Comparison of ENCODE assay signal across 8 mouse cellular contexts in the genomic region with DNA sequence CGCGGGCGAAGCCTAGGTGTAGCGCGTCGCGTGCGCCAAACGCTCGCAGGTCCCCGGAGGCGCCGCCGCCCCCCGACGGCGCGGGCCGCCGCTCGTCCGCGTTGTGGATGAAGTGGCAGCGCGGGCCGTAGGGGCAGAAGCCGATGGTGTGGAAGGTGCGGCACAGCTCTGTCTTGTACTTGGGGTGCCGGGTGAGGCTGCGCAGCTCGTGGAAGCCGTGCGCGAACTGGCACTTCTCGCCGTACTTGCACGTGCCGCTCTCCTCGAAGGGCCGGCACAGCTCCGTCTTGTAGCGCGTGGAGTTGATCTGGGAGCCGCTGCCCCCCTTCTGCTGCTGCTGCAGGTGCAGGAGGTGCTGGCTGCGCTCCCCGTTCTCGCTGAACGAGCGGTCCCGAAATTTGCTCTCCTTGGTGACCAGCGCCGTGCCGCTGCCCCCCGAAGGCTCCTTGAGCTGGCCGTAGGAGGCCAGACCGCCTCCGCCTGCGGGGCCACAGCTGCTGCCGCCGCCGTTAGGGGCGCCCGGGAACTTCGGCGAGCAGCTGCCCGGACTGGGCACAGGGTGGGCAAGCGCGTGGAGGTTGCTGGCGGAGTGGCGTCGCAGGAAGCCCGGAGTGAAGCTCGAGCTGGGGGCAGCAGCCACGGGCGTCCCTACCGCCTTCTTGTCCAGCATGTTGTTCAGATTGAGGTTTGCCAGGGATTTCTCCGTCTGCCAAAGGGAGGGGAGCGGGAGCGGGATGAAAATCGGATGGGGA. TPM values are rescaled to one million over a fixed set of nuclear protein-coding genes. Genes with fewer than 3 reads are reported as not detected.
DNase-seq lines count a peak whose midpoint lies in the region; ATAC-seq and TF ChIP-seq lines count a peak whose summit lies in the region.

No protein-coding gene starts in this region.

- no peak for ATAC-seq in embryonic facial prominence, embryonic 13.5 days (ENCODE audit: insufficient number of reproducible peaks, insufficient read depth, low FRiP score, low TSS enrichment, low read depth)
- no peak for ATAC-seq in heart, embryonic 16.5 days (replicated peaks; ENCODE audit: extremely low read depth, insufficient read depth, low FRiP score)
- no peak for ATAC-seq in midbrain, embryonic 11.5 days (ENCODE audit: low FRiP score)
- no peak for ATAC-seq in stomach, embryonic 14.5 days (ENCODE audit: insufficient number of reproducible peaks, insufficient read depth, low FRiP score, low read depth)

- H3K4me2 ChIP-seq in embryonic facial prominence, embryonic 13.5 days, result peak overlapping the region; percentile 63
- peak overlapping the region; percentile 76 for H3K4me2 ChIP-seq in heart, embryonic 16.5 days (ENCODE audit: low read depth, low read length)
- peak overlapping the region; percentile 70 for H3K4me2 ChIP-seq in midbrain, embryonic 11.5 days
- peak overlapping the region; percentile 54 for H3K4me2 ChIP-seq in stomach, embryonic 14.5 days (replicated peaks; ENCODE audit: low read depth, low read length)

- no peaks in the 10 kb centered on the region for H3K9me3 ChIP-seq in ES-E14 (ENCODE audit: control insufficient read depth, insufficient read depth, low read depth, low read length)
- no peaks in the 10 kb centered on the region for H3K9me3 ChIP-seq in embryonic facial prominence, embryonic 13.5 days
- H3K9me3 ChIP-seq in heart, embryonic 16.5 days (replicated peaks; ENCODE audit: control insufficient read depth, low read length), result no peaks in the 10 kb centered on the region
- H3K9me3 ChIP-seq in midbrain, embryonic 11.5 days (ENCODE audit: control insufficient read depth, low read length), result no peaks in the 10 kb centered on the region
- no peaks in the 10 kb centered on the region for H3K9me3 ChIP-seq in stomach, embryonic 14.5 days (ENCODE audit: control insufficient read depth, low read depth, low read length)

- peak; percentile 85 for DNase-seq in 3134 (ENCODE audit: extremely low read depth, insufficient read length, low spot score)
- DNase-seq in ES-E14 (ENCODE audit: low read depth, low spot score), result no peak
- DNase-seq in kidney, postnatal 4 days, result peak; percentile 65 to 81
- DNase-seq in midbrain, embryonic 11.5 days (ENCODE audit: low spot score, missing footprints), result no peak
- no peak for DNase-seq in cerebellum, adult 11-12 months

- H3K4me1 ChIP-seq in ES-E14 (ENCODE audit: control insufficient read depth in 2 of 2, insufficient read depth in 2 of 2, low read length in 2 of 2, poor library complexity in 1 of 2), result peaks cover 8 to 15% of the 10 kb centered on the region in 2 experiments
- peaks cover 48% of the 10 kb centered on the region for H3K4me1 ChIP-seq in embryonic facial prominence, embryonic 13.5 days
- H3K4me1 ChIP-seq in heart, embryonic 16.5 days (ENCODE audit: control insufficient read depth, insufficient read depth, low read length), result peaks cover 30% of the 10 kb centered on the region
- peaks cover 29% of the 10 kb centered on the region for H3K4me1 ChIP-seq in midbrain, embryonic 11.5 days (ENCODE audit: control insufficient read depth, insufficient read depth, low read length)
- peaks cover 20% of the 10 kb centered on the region for H3K4me1 ChIP-seq in stomach, embryonic 14.5 days (ENCODE audit: control insufficient read depth, insufficient read depth, low read length)

- in situ Hi-C loops in ES-E14 (cut with MboI; ENCODE audit: low sequenced_read_pairs in 2 of 2, unreplicated experiment in 2 of 2), result no loop called here

- H3K27me3 ChIP-seq in embryonic facial prominence, embryonic 13.5 days, result no peaks in the 10 kb centered on the region
- H3K27me3 ChIP-seq in heart, embryonic 16.5 days (ENCODE audit: control insufficient read depth, insufficient read depth, low read length), result no peaks in the 10 kb centered on the region
- no peaks in the 10 kb centered on the region for H3K27me3 ChIP-seq in midbrain, embryonic 11.5 days (ENCODE audit: control insufficient read depth, insufficient read depth, low read length)
- H3K27me3 ChIP-seq in stomach, embryonic 14.5 days (ENCODE audit: control insufficient read depth, insufficient read depth, low read length), result no peaks in the 10 kb centered on the region

- peak overlapping the region; percentile 14; the same call in 1 of the 2 replicates for H3K27ac ChIP-seq in ES-E14 (ENCODE audit: insufficient read depth, low read depth, low read length, poor library complexity, severe bottlenecking)
- H3K27ac ChIP-seq in embryonic facial prominence, embryonic 13.5 days, result peak overlapping the region; percentile 99
- peak overlapping the region; percentile 86 for H3K27ac ChIP-seq in heart, embryonic 16.5 days (ENCODE audit: low read length)
- peak overlapping the region; percentile 80 for H3K27ac ChIP-seq in midbrain, embryonic 11.5 days (ENCODE audit: low read depth, low read length)
- peak overlapping the region; percentile 98 for H3K27ac ChIP-seq in stomach, embryonic 14.5 days (ENCODE audit: low read length)

- under 1% methylated on average over 80 of the region's 80 CpGs for WGBS in embryonic facial prominence, embryonic 13.5 days
- WGBS in heart, embryonic 16.5 days, result 2% methylated on average over 79 of the region's 80 CpGs
- under 1% methylated on average over 79 of the region's 80 CpGs for WGBS in midbrain, embryonic 11.5 days
- under 1% methylated on average over 72 of the region's 80 CpGs for WGBS in stomach, embryonic 14.5 days

- H3K4me3 ChIP-seq in ES-E14 (ENCODE audit: insufficient read depth in 1 of 2, low read depth in 1 of 2, low read length in 2 of 2, poor library complexity in 1 of 2, severe bottlenecking in 1 of 2), result peak overlapping the region; percentile 72 to 83
- H3K4me3 ChIP-seq in embryonic facial prominence, embryonic 13.5 days, result peak overlapping the region; percentile 87
- peak overlapping the region; percentile 65 for H3K4me3 ChIP-seq in heart, embryonic 16.5 days (ENCODE audit: low read length)
- peak overlapping the region; percentile 79 for H3K4me3 ChIP-seq in midbrain, embryonic 11.5 days (ENCODE audit: low read depth, low read length)
- H3K4me3 ChIP-seq in stomach, embryonic 14.5 days (ENCODE audit: low read depth, low read length), result peak overlapping the region; percentile 93

- peaks cover 20% of the 10 kb centered on the region for H3K36me3 ChIP-seq in ES-E14 (ENCODE audit: control insufficient read depth, insufficient read depth, low read length, poor library complexity, severe bottlenecking)
- peaks cover 15% of the 10 kb centered on the region for H3K36me3 ChIP-seq in embryonic facial prominence, embryonic 13.5 days
- H3K36me3 ChIP-seq in heart, embryonic 16.5 days (ENCODE audit: control insufficient read depth, insufficient read depth), result no peaks in the 10 kb centered on the region; the same call in 1 of the 2 replicates
- 0 out of 2 replicates have a peak, but pooled peaks cover 2% of the 10 kb centered on the region for H3K36me3 ChIP-seq in midbrain, embryonic 11.5 days (ENCODE audit: control insufficient read depth, insufficient read depth, low read length)
- peaks cover 10% of the 10 kb centered on the region; the same call in 1 of the 2 replicates for H3K36me3 ChIP-seq in stomach, embryonic 14.5 days (ENCODE audit: control insufficient read depth, insufficient read depth, low read length)

- H3K9ac ChIP-seq in ES-E14 (ENCODE audit: insufficient read depth, low read depth, low read length, poor library complexity, severe bottlenecking), result peak overlapping the region; percentile 85
- peak overlapping the region; percentile 99 for H3K9ac ChIP-seq in embryonic facial prominence, embryonic 13.5 days
- H3K9ac ChIP-seq in heart, embryonic 16.5 days (ENCODE audit: low read length), result peak overlapping the region; percentile 88
- H3K9ac ChIP-seq in midbrain, embryonic 11.5 days (ENCODE audit: low read length), result peak overlapping the region; percentile 89
- H3K9ac ChIP-seq in stomach, embryonic 14.5 days (replicated peaks; ENCODE audit: low read depth, low read length), result peak overlapping the region; percentile 98

TF ChIP-seq in ES-E14, 5 proteins besides CTCF, POLR2A, EP300 and RAD21:
- TF ChIP-seq MAFK (IDR thresholded peaks at IDR 0.05; ENCODE audit: insufficient read depth, low read depth, low read length), result no peak
- no peak for TF ChIP-seq CHD2 (IDR thresholded peaks at IDR 0.05; ENCODE audit: low read depth, low read length)
- no peak for TF ChIP-seq HCFC1 (IDR thresholded peaks at IDR 0.05; ENCODE audit: borderline replicate concordance, insufficient read depth, low read length)
- TF ChIP-seq ZC3H11A (IDR thresholded peaks at IDR 0.05; ENCODE audit: borderline replicate concordance, low read depth, low read length), result no peak
- TF ChIP-seq ZNF384 (IDR thresholded peaks at IDR 0.05; ENCODE audit: low read depth, low read length), result no peak
TF ChIP-seq in ES-E14: peak in this region for 0.

RNA-seq across cellular contexts. Expression of a gene that starts 1.1 kb away (rescaled TPM):
- total RNA-seq in ES-E14 (2012; rRNA removed), result 11.0 and 12.6 TPM in 2 replicates
- polyA plus RNA-seq in embryonic facial prominence, embryonic 13.5 days (2015; fragmentation: Nextera tagmentation; extraction: Ambion mirVana), result 20.8 and 21.3 TPM in 2 replicates
- polyA plus RNA-seq in heart, embryonic 16.5 days (2015; fragmentation: Nextera tagmentation; extraction: Ambion mirVana), result 5.9 and 7.7 TPM in 2 replicates
- 14.4 and 14.6 TPM in 2 replicates for polyA plus RNA-seq in midbrain, embryonic 11.5 days (2014; fragmentation: Nextera tagmentation; extraction: Ambion mirVana)
- polyA plus RNA-seq in stomach, embryonic 14.5 days (2014; fragmentation: Nextera tagmentation; extraction: Ambion mirVana), result 31.2 and 33.2 TPM in 2 replicates

Comparison
In these comparisons a context has a peak if more than half of its experiments do, and no peak if none do; other contexts are left out.
1. DNase-seq: peak in 3134 (single experiment) and kidney, postnatal 4 days (2 of 2); none in ES-E14 (single experiment), midbrain, embryonic 11.5 days (single experiment) and cerebellum, adult 11-12 months (single experiment).
2. H3K27ac ChIP-seq: peak in every context shown above with its lines; median percentile 99 in embryonic facial prominence, embryonic 13.5 days; 98 in stomach, embryonic 14.5 days; 86 in heart, embryonic 16.5 days; 80 in midbrain, embryonic 11.5 days; 14 in ES-E14.
3. Peak in every context shown above with its lines, with median percentiles within 50 percentile points of each other: H3K4me3 ChIP-seq, H3K9ac ChIP-seq and H3K4me2 ChIP-seq.